Mouse (Mus musculus): ENCODE data around the gene Apba3.

- TF ChIP-seq POLR2A (IDR thresholded peaks at IDR 0.05; ENCODE audit: borderline replicate concordance, extremely low read depth, insufficient read depth, insufficient read length, poor library complexity, severe bottlenecking) = peak; percentile 98
- peak; percentile 83 for TF ChIP-seq CTCF (IDR thresholded peaks at IDR 0.05; ENCODE audit: borderline replicate concordance, extremely low read depth, insufficient read depth, insufficient read length)
Observed at GRCm38 (mm10) chr10:81292554-81293333, 26.0 kb downstream of the Apba3 start, which contains the start of gene Pip5k1c.
